Mouse (Mus musculus) hindbrain, embryonic 11.5 days (tissue): ENCODE results near the gene Cebpb. TPM values are rescaled to one million over a fixed set of nuclear protein-coding genes. Genes with fewer than 3 reads are reported as not detected.

Experiments
- ATAC-seq: fragments of 200-750 bp; cut with Nextera tagmentation; 2 replicates; pipeline ENCODE4 v1.8.0; 2017; ENCODE audit warnings: mild to moderate bottlenecking, moderate TSS enrichment, moderate library complexity; ENCODE audit not compliant: low FRiP score
- DNase-seq: peaks from one replicate; pipeline ENCODE4 v3.0.0-alpha.2; 2015; ENCODE audit warnings: low spot score
- H3K27ac ChIP-seq: fragments of 300-500 bp; sonication (generic); 2 replicates; pipeline ENCODE4 v1.5.1; 2014; ENCODE audit warnings: mild to moderate bottlenecking, low read depth, low read length
- H3K27me3 ChIP-seq: fragments of 300-500 bp; sonication (generic); 2 replicates; pipeline ENCODE4 v1.6.1; 2014; ENCODE audit warnings: mild to moderate bottlenecking, low read length, moderate library complexity, mixed read lengths; ENCODE audit not compliant: control insufficient read depth, insufficient read depth
- H3K36me3 ChIP-seq: fragments of 300-500 bp; sonication (generic); 2 replicates; pipeline ENCODE4 v1.6.1; 2014; ENCODE audit warnings: mild to moderate bottlenecking, low read length, moderate library complexity, mixed read lengths; ENCODE audit not compliant: control insufficient read depth, insufficient read depth
- H3K4me1 ChIP-seq: fragments of 300-500 bp; sonication (generic); replicated peaks from 2 replicates; pipeline ENCODE4 v1.6.1; 2014; ENCODE audit warnings: low read length, mixed read lengths; ENCODE audit not compliant: control insufficient read depth, insufficient read depth
- H3K4me2 ChIP-seq: fragments of 300-500 bp; sonication (generic); replicated peaks from 2 replicates; pipeline ENCODE4 v1.6.1; 2014; ENCODE audit warnings: mild to moderate bottlenecking, low read depth, low read length
- H3K4me3 ChIP-seq: fragments of 300-500 bp; sonication (generic); 2 replicates; pipeline ENCODE4 v1.5.1; 2014; ENCODE audit warnings: low read depth, low read length
- H3K9ac ChIP-seq: fragments of 300-500 bp; sonication (generic); 2 replicates; pipeline ENCODE4 v1.6.1; 2014; ENCODE audit warnings: low read depth, low read length
- H3K9me3 ChIP-seq: fragments of 300-500 bp; sonication (generic); 2 replicates; pipeline ENCODE4 v1.6.1; 2016; ENCODE audit warnings: low read length; ENCODE audit not compliant: control insufficient read depth
- WGBS: fragments of 180-500 bp; shearing (Covaris S2); extraction: QIAGEN DNeasy Blood & Tissue Kit; methylation state at CpG from one replicate; pipeline ENCODE4 v1.1.7; 2014; 5-methylcytosine and 5-hydroxymethylcytosine counted together
- polyA plus RNA-seq: library from polyadenylated mRNA; unstranded; fragments of >200 nt; fragmentation: Nextera tagmentation; extraction: Ambion mirVana; gene quantifications from 2 replicates; pipeline ENCODE4 v1.2.1, GENCODE M21; 2014

Gene Cebpb
- polyA plus RNA-seq, 1 experiment from 2014 or later = 1.5 TPM

GRCm38 (mm10) chr2:167702126-167702525, 13.4 kb downstream of the Cebpb start:
- no peak overlapping the region for H3K4me2 ChIP-seq
- DNase-seq (no peak), ATAC-seq (no peak)
- H3K36me3 ChIP-seq = no peaks in the 10 kb centered on the region
- no peaks in the 10 kb centered on the region for H3K9me3 ChIP-seq
- no peak overlapping the region for H3K9ac ChIP-seq
- H3K4me1 ChIP-seq = no peaks in the 10 kb centered on the region
- H3K4me3 ChIP-seq = no peak overlapping the region
- no peaks in the 10 kb centered on the region for H3K27me3 ChIP-seq
- WGBS = 76% methylated on average over 6 of the region's 6 CpGs
- no peak overlapping the region for H3K27ac ChIP-seq

- Histone ChIP-seq H3K36me3 (no peaks in the 10 kb centered on the region), H3K4me1 (no peaks in the 10 kb centered on the region), H3K4me3 (no peak overlapping the region), H3K4me2 (no peak overlapping the region), H3K9ac (no peak overlapping the region), H3K27ac (no peak overlapping the region), H3K27me3 (no peaks in the 10 kb centered on the region), H3K9me3 (no peaks in the 10 kb centered on the region)
- WGBS = 89% methylated on average over 4 of the region's 4 CpGs
- ATAC-seq (no peak), DNase-seq (no peak)
Measured at GRCm38 (mm10) chr2:167704409-167704808, 15.7 kb downstream of the Cebpb start.

- 77% methylated on average over 11 of the region's 11 CpGs for WGBS
- H3K9ac ChIP-seq = no peak overlapping the region
- ATAC-seq = no peak
Measured at GRCm38 (mm10) chr2:167706183-167706939, 17.6 kb downstream of the Cebpb start.

GRCm38 (mm10) chr2:167708373-167708772, 19.7 kb downstream of the Cebpb start:
- no peaks in the 10 kb centered on the region for H3K27me3 ChIP-seq
- no peaks in the 10 kb centered on the region for H3K36me3 ChIP-seq
- 61% methylated on average over 15 of the region's 15 CpGs for WGBS
- H3K9me3 ChIP-seq = no peaks in the 10 kb centered on the region
- no peak for ATAC-seq
- H3K4me3 ChIP-seq = no peak overlapping the region
- no peak overlapping the region for H3K27ac ChIP-seq
- H3K9ac ChIP-seq = no peak overlapping the region
- H3K4me2 ChIP-seq = no peak overlapping the region
- no peaks in the 10 kb centered on the region for H3K4me1 ChIP-seq
- DNase-seq = no peak

More at GRCm38 (mm10) chr2:167706183-167706939, 17.6 kb downstream of the Cebpb start:
- H3K4me2 ChIP-seq = no peak overlapping the region
- DNase-seq = no peak
- H3K27ac ChIP-seq = no peak overlapping the region
- no peaks in the 10 kb centered on the region for H3K36me3 ChIP-seq
- H3K9me3 ChIP-seq = no peaks in the 10 kb centered on the region
- H3K4me1 ChIP-seq = no peaks in the 10 kb centered on the region
- no peak overlapping the region for H3K4me3 ChIP-seq
- no peaks in the 10 kb centered on the region for H3K27me3 ChIP-seq

DNA sequence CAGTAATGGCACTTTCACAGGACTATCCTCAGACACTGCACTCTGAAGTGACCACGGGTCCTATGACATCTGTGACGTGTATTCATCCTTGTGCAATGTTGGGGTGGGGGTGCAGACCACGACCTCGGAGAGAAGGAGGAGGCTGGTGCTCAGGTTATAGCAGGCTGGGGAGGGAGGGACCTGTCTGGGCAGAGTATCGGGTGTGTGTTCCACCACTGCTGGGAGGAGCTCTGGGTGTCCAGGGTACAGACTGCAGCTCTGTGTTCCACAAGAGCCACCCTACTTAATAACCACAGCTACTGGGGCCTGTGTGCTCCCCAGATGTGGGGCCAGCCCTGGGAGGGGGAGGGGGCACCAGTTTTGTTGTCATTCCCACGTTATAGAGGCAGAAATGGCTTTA, 21.3 kb downstream of the Cebpb start:
- 56% methylated on average over 6 of the region's 6 CpGs for WGBS
- Histone ChIP-seq H3K4me2 (no peak overlapping the region), H3K4me3 (no peak overlapping the region), H3K9me3 (no peaks in the 10 kb centered on the region), H3K4me1 (no peaks in the 10 kb centered on the region), H3K27ac (no peak overlapping the region), H3K9ac (no peak overlapping the region), H3K27me3 (no peaks in the 10 kb centered on the region), H3K36me3 (no peaks in the 10 kb centered on the region)
- no peak for DNase-seq
- no peak for ATAC-seq

- no peaks in the 10 kb centered on the region for H3K4me1 ChIP-seq
- no peaks in the 10 kb centered on the region for H3K36me3 ChIP-seq
- DNase-seq = no peak
- no peak for ATAC-seq
- no peak overlapping the region for H3K4me3 ChIP-seq
- H3K4me2 ChIP-seq = no peak overlapping the region
- H3K27me3 ChIP-seq = no peaks in the 10 kb centered on the region
- 62% methylated on average over 6 of the region's 6 CpGs for WGBS
- H3K27ac ChIP-seq = no peak overlapping the region
- H3K9me3 ChIP-seq = no peaks in the 10 kb centered on the region
- no peak overlapping the region for H3K9ac ChIP-seq
Measured at GRCm38 (mm10) chr2:167710574-167710973, 21.9 kb downstream of the Cebpb start.

GRCm38 (mm10) chr2:167712872-167713821, 24.4 kb downstream of the Cebpb start:
- no peak for ATAC-seq
- Histone ChIP-seq H3K4me3 (no peak overlapping the region), H3K4me2 (no peak overlapping the region)

GRCm38 (mm10) chr2:167714298-167714697, 25.6 kb downstream of the Cebpb start:
- no peaks in the 10 kb centered on the region for H3K27me3 ChIP-seq
- H3K36me3 ChIP-seq = no peaks in the 10 kb centered on the region
- H3K9ac ChIP-seq = no peak overlapping the region
- ATAC-seq (no peak), DNase-seq (no peak)
- 86% methylated on average over 6 of the region's 6 CpGs for WGBS
- H3K4me3 ChIP-seq = no peak overlapping the region
- H3K4me2 ChIP-seq = no peak overlapping the region
- H3K4me1 ChIP-seq = no peaks in the 10 kb centered on the region
- no peak overlapping the region for H3K27ac ChIP-seq
- no peaks in the 10 kb centered on the region for H3K9me3 ChIP-seq

More at GRCm38 (mm10) chr2:167712872-167713821, 24.4 kb downstream of the Cebpb start:
- H3K27ac ChIP-seq = no peak overlapping the region
- no peaks in the 10 kb centered on the region for H3K4me1 ChIP-seq
- H3K9ac ChIP-seq = no peak overlapping the region
- H3K27me3 ChIP-seq = no peaks in the 10 kb centered on the region
- H3K36me3 ChIP-seq = no peaks in the 10 kb centered on the region
- no peaks in the 10 kb centered on the region for H3K9me3 ChIP-seq
- no peak for DNase-seq
- WGBS = 78% methylated on average over 18 of the region's 23 CpGs
